In genomic region chr2:163692873-163693612, GRCm38 (mm10) we compare ENCODE assay signal across 10 mouse cellular contexts. TPM values are rescaled to one million over a fixed set of nuclear protein-coding genes. Genes with fewer than 3 reads are reported as not detected.
DNase-seq lines count a peak whose midpoint lies in the region; ATAC-seq and TF ChIP-seq lines count a peak whose summit lies in the region.
"Had no signal": no experiment of that assay in that cellular context is flagged by ENCODE, and none has a peak within 500 bp of the region (broad histone marks: within the 10 kb centered on the region; RNA-seq: fewer than 3 reads in every experiment).

No protein-coding gene starts in this region.

- no peaks in the 10 kb centered on the region for H3K27me3 ChIP-seq in heart, embryonic 11.5 days (ENCODE audit: control insufficient read depth, insufficient read depth, low read length)
- H3K27me3 ChIP-seq in testis, adult 2 months (ENCODE audit: control insufficient read depth, insufficient read depth, low read length), result no peaks in the 10 kb centered on the region
- H3K27me3 ChIP-seq in limb, embryonic 15.5 days, result no peaks in the 10 kb centered on the region

- no peak for ATAC-seq in heart, embryonic 11.5 days (replicated peaks; ENCODE audit: insufficient number of reproducible peaks, low FRiP score, low TSS enrichment)
- no peak for ATAC-seq in limb, embryonic 15.5 days (ENCODE audit: insufficient number of reproducible peaks, low FRiP score, low TSS enrichment, low read depth)

- intact Hi-C loops in heart, postnatal 14 days (cut with DNase I), result loop anchor here (5.0 kb wide), 1 partner anchor 36 kb away; the partner anchor contains the start of gene Pkig

- peak overlapping the region; percentile 11; the same call in 1 of the 2 replicates for H3K4me2 ChIP-seq in heart, embryonic 11.5 days
- H3K4me2 ChIP-seq in limb, embryonic 15.5 days, result no peak overlapping the region

- no peaks in the 10 kb centered on the region for H3K9me3 ChIP-seq in heart, embryonic 11.5 days (replicated peaks; ENCODE audit: control insufficient read depth, low read length)
- H3K9me3 ChIP-seq in limb, embryonic 15.5 days, result no peaks in the 10 kb centered on the region

- TF ChIP-seq CTCF in testis, adult 2 months (IDR thresholded peaks at IDR 0.05; ENCODE audit: control insufficient read depth, insufficient read depth, insufficient replicate concordance, low read depth, low read length), result no peak

- peak overlapping the region; percentile 74 for H3K27ac ChIP-seq in heart, embryonic 11.5 days (ENCODE audit: low read depth, low read length)
- peak overlapping the region; percentile 40; the same call in 1 of the 2 replicates for H3K27ac ChIP-seq in testis, adult 2 months (ENCODE audit: control insufficient read depth, insufficient read depth, low read depth, low read length)
- H3K27ac ChIP-seq in limb, embryonic 15.5 days, result peak overlapping the region; percentile 81

- H3K4me1 ChIP-seq in heart, embryonic 11.5 days (ENCODE audit: control insufficient read depth, insufficient read depth, low read length), result peaks cover 69% of the 10 kb centered on the region
- peaks cover 7% of the 10 kb centered on the region for H3K4me1 ChIP-seq in testis, adult 2 months (ENCODE audit: control insufficient read depth, insufficient read depth, low read length)
- peaks cover 34% of the 10 kb centered on the region for H3K4me1 ChIP-seq in limb, embryonic 15.5 days

- TF ChIP-seq POLR2A in testis, adult 2 months (IDR thresholded peaks at IDR 0.05; ENCODE audit: control insufficient read depth, low read depth, low read length), result no peak

- no peak overlapping the region for H3K4me3 ChIP-seq in heart, embryonic 11.5 days (ENCODE audit: low read depth, low read length)
- H3K4me3 ChIP-seq in testis, adult 2 months (ENCODE audit: control insufficient read depth, low read depth, low read length), result no peak overlapping the region
- H3K4me3 ChIP-seq in limb, embryonic 15.5 days, result no peak overlapping the region

- H3K36me3 ChIP-seq in heart, embryonic 11.5 days (ENCODE audit: control insufficient read depth, insufficient read depth, low read length), result no peaks in the 10 kb centered on the region
- no peaks in the 10 kb centered on the region for H3K36me3 ChIP-seq in testis, adult 2 months (ENCODE audit: control insufficient read depth, insufficient read depth, low read length)
- H3K36me3 ChIP-seq in limb, embryonic 15.5 days, result no peaks in the 10 kb centered on the region

- no peak for DNase-seq in heart, postnatal 14 days
- DNase-seq in testis, postnatal 14 days (ENCODE audit: low spot score), result no peak
- DNase-seq in embryo, embryonic 10.5 days (ENCODE audit: low spot score), result no peak
- DNase-seq in thymus, adult 18-20 months, result no peak
- no peak for DNase-seq in right cerebral cortex, adult 2 months (ENCODE audit: low spot score in 2 of 2)
- DNase-seq: gastrocnemius, postnatal 14 days; left cerebral cortex, postnatal 4 days had no signal

- 34% methylated on average over 3 of the region's 3 CpGs for WGBS in heart, embryonic 11.5 days (ENCODE audit: insufficient replicate concordance)
- 59% methylated on average over 3 of the region's 3 CpGs for WGBS in limb, embryonic 15.5 days

- peak overlapping the region; percentile 12; the same call in 1 of the 2 replicates for H3K9ac ChIP-seq in heart, embryonic 11.5 days (ENCODE audit: low read depth, low read length)
- no peak overlapping the region for H3K9ac ChIP-seq in limb, embryonic 15.5 days

RNA-seq across cellular contexts. Expression of gene Pkig, which starts 34.9 kb away (rescaled TPM):
- polyA plus RNA-seq in heart, embryonic 11.5 days (2014; fragmentation: Nextera tagmentation; extraction: Ambion mirVana), result 249 and 252 TPM in 2 replicates
- 100 to 1,000 TPM; 183 to 188 TPM for total RNA-seq in heart, postnatal 14 days (2021)
- polyA plus RNA-seq in testis, adult 2 months (2012; rRNA removed), result 319 and 325 TPM in 2 replicates
- 119 and 151 TPM in 2 replicates for polyA plus RNA-seq in limb, embryonic 15.5 days (2015; fragmentation: Nextera tagmentation; extraction: Ambion mirVana)

RNA-seq across cellular contexts. Expression of gene Serinc3, which starts 48.1 kb away (rescaled TPM):
- polyA plus RNA-seq in heart, embryonic 11.5 days (2014; fragmentation: Nextera tagmentation; extraction: Ambion mirVana), result 77.5 and 79.0 TPM in 2 replicates
- total RNA-seq in heart, postnatal 14 days (2021), result 100 to 1,000 TPM; 360 to 363 TPM
- polyA plus RNA-seq in testis, adult 2 months (2012; rRNA removed), result 208 and 270 TPM in 2 replicates
- polyA plus RNA-seq in limb, embryonic 15.5 days (2015; fragmentation: Nextera tagmentation; extraction: Ambion mirVana), result 40.3 and 41.3 TPM in 2 replicates

RNA-seq across cellular contexts. Expression of gene Ada, which starts 57.0 kb away (rescaled TPM):
- 3.8 and 4.3 TPM in 2 replicates for polyA plus RNA-seq in heart, embryonic 11.5 days (2014; fragmentation: Nextera tagmentation; extraction: Ambion mirVana)
- 1 to 10 TPM; 1.2 to 3.2 TPM for total RNA-seq in heart, postnatal 14 days (2021)
- polyA plus RNA-seq in testis, adult 2 months (2012; rRNA removed), result 2.9 and 4.8 TPM in 2 replicates
- polyA plus RNA-seq in limb, embryonic 15.5 days (2015; fragmentation: Nextera tagmentation; extraction: Ambion mirVana), result 9.0 and 9.9 TPM in 2 replicates
